Mouse (Mus musculus) embryo, embryonic 11 days (tissue): ENCODE results near the gene Coq7.
A peak's percentile ranks its signal among the peaks of the same experiment; 100 is the strongest.

Experiments
- DNase-seq: peaks from one replicate; pipeline ENCODE4 v3.0.0-alpha.2; 2015

Coq7 gene

DNA sequence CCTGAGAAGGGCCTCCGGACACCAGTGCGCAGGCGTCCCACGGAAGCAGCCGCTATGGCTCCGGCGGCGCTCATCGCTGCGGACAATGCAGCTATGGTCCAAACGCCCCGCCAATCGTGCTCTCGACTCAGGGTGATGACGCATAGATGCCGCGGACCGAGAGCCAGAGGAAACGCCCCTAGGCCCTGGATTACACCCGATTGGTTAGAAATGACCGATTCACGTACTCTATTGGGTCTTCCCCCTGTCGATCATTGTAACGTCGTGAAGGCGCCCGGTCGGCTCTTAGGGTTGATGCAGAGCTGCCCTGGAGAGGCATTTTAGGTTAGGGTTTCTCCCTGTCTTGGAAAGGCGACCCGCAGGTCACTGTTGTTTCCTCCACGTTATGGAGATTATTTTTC is at the start of gene Coq7:
Gene Coq7 (minus strand): TSS at position 179 of the 401 bp plus-strand sequence.
- peak; percentile 98 for DNase-seq

DNA sequence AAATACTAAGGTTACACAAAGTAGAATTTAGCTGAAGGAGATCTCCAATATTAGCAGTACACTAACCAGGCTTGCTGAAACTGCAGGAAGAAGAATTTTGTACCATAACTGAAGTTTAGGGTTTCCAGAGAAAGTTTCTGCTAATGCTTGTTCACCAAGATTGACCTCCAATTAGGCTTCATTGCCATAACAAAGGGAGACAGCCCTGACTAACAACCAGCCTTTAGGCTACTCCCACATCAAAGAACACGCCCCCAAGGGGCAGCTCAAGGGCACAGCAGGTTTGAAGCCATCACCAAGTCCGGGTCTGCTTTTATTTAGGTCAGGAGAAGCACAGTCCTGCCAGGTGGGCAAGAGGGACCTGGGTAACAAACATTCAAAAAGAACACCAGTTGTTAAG is 46.8 kb upstream of the Coq7 start:
- DNase-seq = no peak

DNA sequence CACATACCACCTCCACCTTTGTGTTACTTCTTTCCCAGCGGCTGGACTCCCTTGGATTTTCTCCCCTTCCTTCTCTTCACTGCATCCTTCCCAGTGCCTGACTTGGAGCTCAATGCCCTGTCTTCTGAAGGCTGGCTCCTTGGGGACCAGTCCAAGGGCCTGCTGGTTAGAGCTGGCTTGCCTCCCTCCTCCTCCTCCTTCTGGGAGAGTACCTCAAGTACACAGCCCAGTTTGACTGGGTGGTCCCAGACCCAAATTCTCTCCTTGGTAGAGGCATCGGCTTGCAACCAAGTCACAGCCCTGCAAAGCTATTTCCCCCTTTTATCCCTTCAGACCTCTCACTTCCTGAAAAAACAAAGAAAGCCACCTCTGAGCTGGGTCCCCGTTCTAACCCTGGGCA is 45.1 kb upstream of the Coq7 start:
- no peak for DNase-seq

DNA sequence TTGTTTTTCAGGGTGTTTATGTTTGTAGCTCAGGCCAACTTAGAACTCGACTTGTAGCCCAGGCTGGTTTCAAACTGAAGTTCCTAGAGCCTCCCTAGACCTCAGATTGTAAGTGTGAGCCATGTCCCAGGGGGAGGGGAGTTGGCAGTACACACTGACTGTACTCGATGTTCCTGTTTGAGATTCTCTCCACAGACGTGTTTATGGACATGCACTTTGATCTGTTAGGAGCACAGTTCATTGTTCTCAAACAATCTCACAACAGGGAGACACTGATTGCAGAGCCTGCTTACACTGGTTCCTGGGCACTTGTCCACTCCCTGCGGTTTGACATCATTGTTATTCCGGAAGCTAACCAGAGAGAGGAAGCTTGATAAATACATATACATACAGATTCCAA is 38.9 kb upstream of the Coq7 start:
- no peak for DNase-seq

DNA sequence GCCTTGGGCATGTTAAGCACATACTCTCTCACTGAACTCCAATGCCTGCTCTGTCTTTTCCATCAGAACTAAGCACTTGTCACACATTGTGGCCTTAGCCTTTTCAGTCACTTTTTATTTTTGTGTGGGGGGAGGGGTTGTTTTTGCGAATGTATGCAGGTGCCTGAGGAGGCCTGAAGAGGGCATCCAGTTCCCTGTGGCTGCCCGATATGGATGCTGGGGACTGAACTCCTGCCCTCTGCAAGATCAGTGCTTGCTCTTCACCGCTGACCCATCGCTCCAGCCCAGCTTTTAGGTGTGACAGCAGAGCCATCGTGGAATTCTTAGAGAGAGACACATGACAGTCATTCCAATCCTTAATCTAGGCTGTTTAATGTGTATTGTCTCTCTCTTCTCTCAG is 38.2 kb upstream of the Coq7 start:
- no peak for DNase-seq

DNA sequence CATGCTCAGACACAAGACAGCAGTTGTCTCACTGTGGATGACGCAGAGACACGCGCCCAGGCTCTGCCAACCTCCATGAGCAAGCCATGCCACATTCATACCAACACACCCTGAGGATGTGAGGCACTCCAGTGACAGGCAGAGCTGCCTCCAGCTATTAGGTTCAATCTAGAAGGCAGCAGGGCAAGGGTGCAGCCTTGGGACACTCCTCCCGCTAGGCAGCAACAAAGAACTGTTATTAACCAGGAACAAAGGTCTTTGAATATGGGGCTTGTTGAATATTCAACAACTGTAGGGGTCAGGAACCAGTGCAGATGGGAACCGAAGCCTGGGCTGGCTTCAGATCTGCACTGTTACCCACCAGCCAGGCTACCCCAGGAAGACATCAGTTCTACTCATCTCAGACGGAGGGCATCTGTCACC is 36.0 kb upstream of the Coq7 start:
- peak; percentile 35 for DNase-seq

GRCm38 (mm10) chr7:118554290-118554689 is 21.1 kb upstream of the Coq7 start:
- no peak for DNase-seq

GRCm38 (mm10) chr7:118553881-118554280 is 20.7 kb upstream of the Coq7 start:
- DNase-seq = no peak

DNA sequence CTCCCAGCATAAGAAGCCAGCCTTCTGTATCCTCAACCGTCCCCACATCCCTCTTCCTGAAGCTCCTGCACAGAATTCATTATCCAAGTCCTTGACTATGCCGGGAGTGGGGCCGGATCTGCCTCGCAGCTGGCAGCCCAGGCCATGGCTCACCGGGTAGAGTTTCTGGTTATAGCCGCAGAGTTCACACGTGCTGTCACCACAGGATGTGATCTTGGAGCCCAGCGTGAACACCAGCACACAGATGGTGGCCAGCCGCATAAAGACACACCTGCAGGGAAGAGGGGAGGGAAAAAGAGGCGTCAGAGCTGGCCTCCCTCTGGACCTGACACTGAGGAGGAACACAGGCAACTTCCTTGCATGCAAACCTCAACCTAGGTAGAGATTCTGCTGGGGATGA is 14.3 kb upstream of the Coq7 start:
- DNase-seq = no peak

- no peak for DNase-seq
These were observed 11.0 kb upstream of the Coq7 start for GRCm38 (mm10) chr7:118544128-118544527.

GRCm38 (mm10) chr7:118535076-118535475 is 1.9 kb upstream of the Coq7 start:
- no peak for DNase-seq

DNA sequence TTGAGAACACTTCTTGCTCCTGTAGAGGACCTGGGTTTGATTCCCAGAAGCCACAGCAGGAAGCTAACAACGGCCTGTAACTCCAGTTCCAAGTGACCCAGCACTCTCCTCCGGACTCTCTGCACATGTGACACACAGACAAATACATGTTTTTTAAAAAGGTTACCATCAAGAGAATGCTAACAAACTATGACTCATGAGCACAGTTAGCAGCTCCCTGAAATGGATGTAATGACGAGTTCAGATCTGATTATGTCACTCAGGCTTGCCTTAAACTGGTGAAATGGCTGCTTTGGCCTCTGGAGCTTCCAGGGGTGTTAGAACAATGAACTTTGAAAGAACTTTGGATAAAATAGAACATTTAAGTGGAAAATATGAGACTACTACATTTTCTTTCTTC is 1.2 kb upstream of the Coq7 start:
- DNase-seq = no peak

DNA sequence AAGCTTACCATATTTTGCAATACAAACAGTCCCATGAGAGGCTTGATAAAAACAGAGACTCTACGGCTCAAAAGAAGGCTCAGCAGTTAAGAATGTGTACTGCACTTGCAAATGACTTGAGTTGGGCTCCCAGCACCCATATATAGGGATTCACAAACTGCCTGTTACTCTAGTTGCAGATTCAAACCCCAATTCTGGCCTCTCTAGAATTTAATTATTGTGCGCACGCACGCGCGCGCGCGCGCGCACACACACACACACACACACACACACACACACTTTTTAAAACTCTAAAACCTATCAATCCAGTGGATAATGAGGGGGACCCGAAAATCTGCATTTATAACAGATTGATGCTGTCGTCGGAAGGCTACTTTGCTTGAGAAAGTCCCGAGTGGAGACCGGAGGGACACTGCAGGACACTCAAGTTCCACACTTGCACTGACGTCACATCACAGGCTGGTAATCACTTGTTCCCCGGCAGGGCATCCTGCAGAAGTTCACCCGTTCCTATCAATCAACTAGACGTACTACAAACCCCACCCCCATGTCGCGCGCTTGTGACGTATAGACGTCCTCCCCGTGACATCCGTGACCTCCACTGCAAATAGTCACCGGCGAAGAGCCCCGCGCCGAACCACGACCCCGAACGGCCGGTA is 508 bp downstream of the Coq7 start:
- peak; percentile 96 for DNase-seq

- no peak for DNase-seq
These were observed 6.2 kb downstream of the Coq7 start for GRCm38 (mm10) chr7:118526967-118527366.

DNA sequence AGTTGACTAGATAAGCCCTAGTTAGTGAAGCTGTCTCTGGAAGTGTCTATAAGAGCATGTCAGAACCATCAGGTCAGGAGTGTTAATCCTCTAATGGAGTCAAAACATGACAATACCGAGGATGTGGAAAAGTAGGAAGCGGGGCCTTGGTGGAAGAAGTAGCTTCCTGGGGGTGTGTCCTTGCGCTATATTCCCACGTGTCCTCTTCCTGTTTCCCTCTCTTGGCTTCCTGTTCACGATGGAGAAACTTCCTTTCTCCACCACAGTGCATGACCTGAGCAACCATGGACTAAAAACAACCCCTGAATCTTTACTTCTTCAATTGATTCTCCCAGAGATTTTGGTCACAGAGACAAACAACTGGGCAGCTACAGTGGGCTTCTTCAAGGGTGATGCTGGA is 11.1 kb downstream of the Coq7 start:
- no peak for DNase-seq

DNA sequence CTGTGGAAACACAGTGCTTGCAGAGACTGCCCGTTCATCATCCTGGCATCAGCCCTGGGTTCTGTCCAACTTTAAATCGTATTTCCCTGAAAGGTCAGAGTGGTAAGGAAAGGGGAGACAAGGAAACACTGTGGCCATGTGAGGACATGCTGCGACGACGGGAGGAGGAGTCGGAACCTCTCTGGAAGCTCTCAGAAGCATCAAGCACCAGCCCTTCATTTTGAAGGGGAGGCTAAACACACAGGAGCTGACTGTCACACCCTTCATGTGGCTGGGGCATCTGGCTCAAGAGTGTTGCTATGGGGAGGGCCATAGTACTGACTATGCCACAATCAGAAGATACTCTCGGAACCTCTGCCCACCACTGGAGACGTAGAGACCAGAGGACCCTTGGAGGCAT is 13.5 kb downstream of the Coq7 start:
- no peak for DNase-seq

GRCm38 (mm10) chr7:118518687-118519086 is 14.5 kb downstream of the Coq7 start:
- DNase-seq = peak; percentile 85

- peak; percentile 44 for DNase-seq
These were observed 15.3 kb downstream of the Coq7 start for GRCm38 (mm10) chr7:118517819-118518218.

- DNase-seq = no peak
These were observed 24.6 kb downstream of the Coq7 start for GRCm38 (mm10) chr7:118508556-118508955.

- no peak for DNase-seq
These were observed 29.3 kb downstream of the Coq7 start for GRCm38 (mm10) chr7:118503844-118504243.

DNA sequence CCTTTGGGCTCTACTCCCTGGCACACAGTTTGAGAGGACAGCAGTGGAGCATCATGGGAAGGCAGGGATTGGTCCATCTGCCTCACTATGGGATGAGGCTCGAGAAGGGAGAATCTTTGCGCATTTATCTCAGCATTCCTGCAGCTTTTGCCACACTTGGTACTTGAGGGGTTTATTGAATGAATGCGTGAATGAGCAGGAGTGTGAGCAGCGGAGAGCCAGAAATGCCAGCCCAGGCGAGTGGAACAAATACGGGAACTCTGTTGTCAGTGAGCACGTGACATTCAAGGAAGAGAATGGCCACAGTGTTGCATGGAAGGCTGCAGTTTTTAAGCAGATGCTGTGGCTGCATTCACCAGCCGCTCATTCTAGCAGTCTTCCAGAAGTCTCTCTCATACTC is 30.8 kb downstream of the Coq7 start:
- no peak for DNase-seq

GRCm38 (mm10) chr7:118499784-118500435 is 33.2 kb downstream of the Coq7 start:
- DNase-seq = no peak

DNA sequence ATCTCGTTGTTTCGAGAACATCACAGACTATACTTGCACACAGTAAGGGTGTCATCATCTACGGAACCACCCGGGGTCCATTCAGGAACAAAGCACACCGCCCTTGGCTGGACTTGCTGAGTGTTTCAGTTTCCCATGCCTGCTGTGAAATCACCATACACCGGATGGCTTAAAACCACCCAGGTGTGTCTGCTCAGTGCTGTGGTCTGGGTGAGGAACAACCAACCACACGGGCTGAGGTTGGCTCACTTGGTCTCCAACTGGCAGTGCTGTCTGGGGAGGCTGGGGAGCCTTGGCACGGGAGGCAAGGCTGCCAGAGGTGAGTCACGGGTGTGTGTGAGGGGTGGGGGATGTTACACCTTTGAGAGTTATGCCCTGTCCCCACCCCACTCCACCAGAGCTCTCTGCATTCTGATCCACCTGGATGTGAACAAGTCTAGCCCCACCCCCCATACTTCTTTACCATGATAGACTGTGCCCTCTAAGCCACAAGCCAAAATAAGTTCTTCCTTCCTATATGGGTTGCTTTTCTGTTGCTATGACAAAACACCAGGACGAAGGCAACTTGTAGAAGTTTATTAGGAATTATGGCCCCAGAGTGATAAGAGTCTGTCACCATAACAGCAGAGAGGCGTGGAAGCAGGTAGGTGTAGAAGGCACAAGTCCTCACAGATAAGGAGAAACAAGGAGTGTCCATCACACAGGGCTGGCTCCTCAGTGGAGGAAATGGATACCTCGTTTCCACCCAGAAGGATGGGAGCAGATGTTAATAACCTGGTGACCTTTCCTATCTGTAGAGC is 34.0 kb downstream of the Coq7 start:
- no peak for DNase-seq
